Mouse (Mus musculus) midbrain, embryonic 11.5 days (tissue): ENCODE measurements around the gene Masp2. TPM values are rescaled to one million over a fixed set of nuclear protein-coding genes. Genes with fewer than 3 reads are reported as not detected.

Experiments used
- ATAC-seq: fragments of 200-750 bp; cut with Nextera tagmentation; 2 replicates; pipeline ENCODE4 v1.8.0; 2017; ENCODE audit warnings: moderate TSS enrichment, moderate library complexity; ENCODE audit not compliant: low FRiP score
- DNase-seq: peaks from one replicate; pipeline ENCODE4 v3.0.0; 2015; ENCODE audit warnings: low spot score; ENCODE audit errors: missing footprints
- H3K27ac ChIP-seq: fragments of 300-500 bp; sonication (generic); 2 replicates; pipeline ENCODE4 v1.5.1; 2014; ENCODE audit warnings: low read depth, low read length
- H3K27me3 ChIP-seq: fragments of 300-500 bp; sonication (generic); 2 replicates; pipeline ENCODE4 v1.6.1; 2014; ENCODE audit warnings: mild to moderate bottlenecking, low read length, moderate library complexity, mixed read lengths; ENCODE audit not compliant: control insufficient read depth, insufficient read depth
- H3K36me3 ChIP-seq: fragments of 300-500 bp; sonication (generic); 2 replicates; pipeline ENCODE4 v1.6.1; 2014; ENCODE audit warnings: mild to moderate bottlenecking, low read length, moderate library complexity, mixed read lengths; ENCODE audit not compliant: control insufficient read depth, insufficient read depth
- H3K4me1 ChIP-seq: fragments of 300-500 bp; sonication (generic); 2 replicates; pipeline ENCODE4 v1.6.1; 2014; ENCODE audit warnings: low read length; ENCODE audit not compliant: control insufficient read depth, insufficient read depth
- H3K4me2 ChIP-seq: fragments of 300-500 bp; sonication (generic); 2 replicates; pipeline ENCODE4 v1.6.1; 2014; ENCODE audit warnings: mild to moderate bottlenecking, moderate library complexity
- H3K4me3 ChIP-seq: fragments of 300-500 bp; sonication (generic); 2 replicates; pipeline ENCODE4 v1.5.1; 2014; ENCODE audit warnings: low read depth, low read length
- H3K9ac ChIP-seq: fragments of 300-500 bp; sonication (generic); 2 replicates; pipeline ENCODE4 v1.6.1; 2014; ENCODE audit warnings: low read length
- H3K9me3 ChIP-seq: fragments of 300-500 bp; sonication (generic); 2 replicates; pipeline ENCODE4 v1.6.1; 2016; ENCODE audit warnings: low read length; ENCODE audit not compliant: control insufficient read depth
- WGBS: fragments of 180-500 bp; shearing (Covaris S2); extraction: QIAGEN DNeasy Blood & Tissue Kit; methylation state at CpG from one replicate; pipeline ENCODE4 v1.1.7; 2014; 5-methylcytosine and 5-hydroxymethylcytosine counted together
- polyA plus RNA-seq: library from polyadenylated mRNA; unstranded; fragments of >200 nt; fragmentation: Nextera tagmentation; extraction: Ambion mirVana; gene quantifications from 2 replicates; pipeline ENCODE4 v1.2.1, GENCODE M21; 2014

The Masp2 gene
- polyA plus RNA-seq, 1 experiment from 2014 or later: 0.25 TPM

DNA sequence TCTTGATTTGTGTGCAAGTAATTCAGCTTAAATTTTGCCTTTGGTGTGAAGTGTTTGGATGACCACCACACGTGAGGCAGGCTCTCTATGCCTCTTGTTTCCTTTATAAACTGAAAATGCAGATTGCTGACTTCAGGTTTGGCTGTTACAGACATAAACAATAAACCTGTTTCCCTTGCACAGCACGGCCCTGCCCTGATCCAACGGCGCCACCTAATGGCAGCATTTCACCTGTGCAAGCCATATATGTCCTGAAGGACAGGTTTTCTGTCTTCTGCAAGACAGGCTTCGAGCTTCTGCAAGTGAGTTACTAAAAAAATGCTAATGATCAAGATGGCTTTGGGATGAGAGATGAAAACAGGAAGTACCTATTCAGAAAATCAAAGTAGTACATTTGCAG, 5.4 kb downstream of the Masp2 start:
- DNase-seq: no peak
- ATAC-seq: no peak
- no peaks in the 10 kb centered on the region for H3K9me3 ChIP-seq
- no peaks in the 10 kb centered on the region for H3K4me1 ChIP-seq
- H3K27ac ChIP-seq: no peak overlapping the region
- H3K27me3 ChIP-seq: no peaks in the 10 kb centered on the region
- H3K4me3 ChIP-seq: no peak overlapping the region
- H3K36me3 ChIP-seq: no peaks in the 10 kb centered on the region
- H3K9ac ChIP-seq: no peak overlapping the region
- WGBS: 28% methylated on average over 5 of the region's 5 CpGs
- H3K4me2 ChIP-seq: no peak overlapping the region

DNA sequence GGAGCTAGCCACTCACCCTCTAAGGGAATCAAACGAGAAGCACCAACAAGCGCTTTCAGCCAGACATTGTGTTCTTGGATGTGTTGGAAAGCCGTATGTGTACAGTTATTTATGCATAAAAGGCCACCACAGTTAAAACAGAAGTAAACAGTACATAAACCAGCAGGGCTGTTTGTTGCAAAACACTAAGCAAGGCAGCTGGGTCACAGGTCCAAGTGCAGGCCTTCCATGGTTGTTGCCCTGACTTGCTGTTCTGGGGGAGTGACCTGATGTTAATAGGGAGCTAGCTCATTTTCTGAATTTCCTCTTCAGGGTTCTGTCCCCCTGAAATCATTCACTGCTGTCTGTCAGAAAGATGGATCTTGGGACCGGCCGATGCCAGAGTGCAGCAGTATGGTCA, 7.5 kb downstream of the Masp2 start:
- DNase-seq: no peak
- no peaks in the 10 kb centered on the region for H3K4me1 ChIP-seq
- H3K27ac ChIP-seq: no peak overlapping the region
- peaks cover 6% of the 10 kb centered on the region; the same call in 1 of the 2 replicates for H3K36me3 ChIP-seq
- no peak overlapping the region for H3K4me2 ChIP-seq
- H3K4me3 ChIP-seq: no peak overlapping the region
- H3K27me3 ChIP-seq: no peaks in the 10 kb centered on the region
- 93% methylated on average over 5 of the region's 5 CpGs for WGBS
- no peak overlapping the region for H3K9ac ChIP-seq
- H3K9me3 ChIP-seq: no peaks in the 10 kb centered on the region
- no peak for ATAC-seq

DNA sequence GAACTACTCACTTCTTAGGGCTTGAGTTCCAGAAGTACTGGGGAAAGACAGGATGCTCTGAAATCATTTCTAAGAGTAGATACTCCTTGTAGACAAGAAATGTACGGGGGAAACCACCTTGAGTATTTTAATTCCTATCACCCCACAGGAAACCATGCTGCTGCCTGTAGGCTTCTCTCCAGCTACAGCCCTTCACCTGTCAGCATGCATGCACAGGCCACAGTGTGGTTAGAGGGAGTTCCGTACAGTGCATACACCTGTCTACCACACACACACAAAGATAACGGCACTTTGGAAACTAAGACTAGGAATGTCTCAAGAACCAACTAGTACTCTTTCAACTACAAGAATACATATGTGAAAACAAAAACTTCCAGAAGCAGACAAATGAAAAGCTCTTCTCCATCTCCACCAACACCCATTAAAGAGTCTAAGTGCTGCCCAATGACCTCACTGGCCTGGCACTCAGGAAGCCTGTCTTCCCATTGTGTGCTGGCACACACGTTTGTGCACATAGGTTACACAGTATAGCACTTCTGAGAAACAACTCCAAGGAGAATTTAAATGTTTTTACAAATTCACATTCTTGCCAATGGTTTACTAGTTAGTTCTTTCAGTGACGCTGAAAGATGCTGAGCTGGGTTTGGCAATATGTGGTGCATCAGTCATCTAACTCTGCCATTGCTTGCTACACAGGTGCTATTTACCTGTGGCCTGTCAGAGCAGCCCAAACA, 8.4 kb downstream of the Masp2 start:
- Histone ChIP-seq H3K27me3 (no peaks in the 10 kb centered on the region), H3K4me3 (no peak overlapping the region), H3K4me1 (no peaks in the 10 kb centered on the region), H3K9me3 (no peaks in the 10 kb centered on the region), H3K9ac (no peak overlapping the region), H3K4me2 (no peak overlapping the region), H3K27ac (no peak overlapping the region), H3K36me3 (peaks cover 6% of the 10 kb centered on the region; the same call in 1 of the 2 replicates)
- WGBS: 78% methylated on average over 5 of the region's 5 CpGs
- no peak for DNase-seq
- no peak for ATAC-seq

DNA sequence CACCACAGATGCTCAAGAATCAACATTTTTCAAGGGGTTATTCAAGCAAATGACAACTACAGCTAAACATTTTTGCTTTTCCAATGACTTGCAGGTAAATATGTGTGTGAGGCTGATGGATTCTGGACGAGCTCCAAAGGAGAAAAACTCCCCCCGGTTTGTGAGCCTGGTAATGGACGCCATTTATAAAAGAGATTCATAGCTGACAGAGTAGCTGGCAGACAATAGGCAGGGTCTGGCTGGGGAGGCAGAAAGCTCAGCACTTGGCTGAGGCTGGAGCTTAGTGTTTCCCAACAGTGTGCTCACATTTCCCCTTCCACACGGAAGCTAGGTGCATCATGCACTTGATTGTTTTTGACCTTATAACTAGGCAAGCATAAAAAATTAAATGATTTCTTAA, 10.2 kb downstream of the Masp2 start:
- Histone ChIP-seq H3K9me3 (no peaks in the 10 kb centered on the region), H3K9ac (no peak overlapping the region), H3K4me2 (no peak overlapping the region), H3K4me3 (no peak overlapping the region), H3K27me3 (no peaks in the 10 kb centered on the region), H3K4me1 (no peaks in the 10 kb centered on the region), H3K36me3 (peaks cover 6% of the 10 kb centered on the region; the same call in 1 of the 2 replicates), H3K27ac (no peak overlapping the region)
- ATAC-seq: no peak
- 82% methylated on average over 4 of the region's 4 CpGs for WGBS
- DNase-seq: no peak

DNA sequence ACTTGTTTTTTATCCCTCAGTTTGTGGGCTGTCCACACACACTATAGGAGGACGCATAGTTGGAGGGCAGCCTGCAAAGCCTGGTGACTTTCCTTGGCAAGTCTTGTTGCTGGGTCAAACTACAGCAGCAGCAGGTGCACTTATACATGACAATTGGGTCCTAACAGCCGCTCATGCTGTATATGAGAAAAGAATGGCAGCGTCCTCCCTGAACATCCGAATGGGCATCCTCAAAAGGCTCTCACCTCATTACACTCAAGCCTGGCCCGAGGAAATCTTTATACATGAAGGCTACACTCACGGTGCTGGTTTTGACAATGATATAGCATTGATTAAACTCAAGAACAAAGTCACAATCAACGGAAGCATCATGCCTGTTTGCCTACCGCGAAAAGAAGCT, 11.4 kb downstream of the Masp2 start:
- DNase-seq: no peak
- no peak overlapping the region for H3K4me2 ChIP-seq
- H3K27me3 ChIP-seq: no peaks in the 10 kb centered on the region
- H3K4me3 ChIP-seq: no peak overlapping the region
- H3K4me1 ChIP-seq: no peaks in the 10 kb centered on the region
- H3K9ac ChIP-seq: no peak overlapping the region
- peaks cover 13% of the 10 kb centered on the region; the same call in 1 of the 2 replicates for H3K36me3 ChIP-seq
- H3K27ac ChIP-seq: no peak overlapping the region
- 80% methylated on average over 9 of the region's 9 CpGs for WGBS
- H3K9me3 ChIP-seq: no peaks in the 10 kb centered on the region
- no peak for ATAC-seq

DNA sequence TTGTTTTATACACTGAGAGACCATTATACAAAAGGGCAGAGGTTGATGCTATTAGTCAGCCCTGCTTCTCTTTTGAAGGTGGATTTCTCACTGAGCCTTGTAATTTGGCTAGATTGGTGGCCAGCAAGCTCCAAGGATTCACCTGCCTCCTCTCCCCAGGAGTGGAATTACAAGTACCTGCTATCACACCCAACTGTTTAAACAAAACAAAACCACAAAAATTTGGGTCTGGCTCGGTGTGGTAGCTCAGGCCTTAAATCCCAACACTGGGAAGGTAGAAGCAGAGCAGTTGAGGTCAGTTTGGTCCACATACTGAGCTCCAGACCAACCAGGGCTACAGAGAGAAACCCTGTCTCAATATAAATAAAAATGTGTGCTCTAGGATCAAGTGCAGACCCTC, 17.5 kb downstream of the Masp2 start:
- H3K9me3 ChIP-seq: no peaks in the 10 kb centered on the region
- no peak for DNase-seq
- no peak overlapping the region for H3K27ac ChIP-seq
- H3K9ac ChIP-seq: no peak overlapping the region
- 0 out of 2 replicates have a peak, but pooled peaks cover under 1% of the 10 kb centered on the region for H3K4me1 ChIP-seq
- no peak overlapping the region for H3K4me2 ChIP-seq
- ATAC-seq: no peak
- peaks cover 46% of the 10 kb centered on the region for H3K36me3 ChIP-seq
- no peak overlapping the region for H3K4me3 ChIP-seq
- WGBS: 87% methylated on average over 1 of the region's 1 CpGs
- H3K27me3 ChIP-seq: no peaks in the 10 kb centered on the region

DNA sequence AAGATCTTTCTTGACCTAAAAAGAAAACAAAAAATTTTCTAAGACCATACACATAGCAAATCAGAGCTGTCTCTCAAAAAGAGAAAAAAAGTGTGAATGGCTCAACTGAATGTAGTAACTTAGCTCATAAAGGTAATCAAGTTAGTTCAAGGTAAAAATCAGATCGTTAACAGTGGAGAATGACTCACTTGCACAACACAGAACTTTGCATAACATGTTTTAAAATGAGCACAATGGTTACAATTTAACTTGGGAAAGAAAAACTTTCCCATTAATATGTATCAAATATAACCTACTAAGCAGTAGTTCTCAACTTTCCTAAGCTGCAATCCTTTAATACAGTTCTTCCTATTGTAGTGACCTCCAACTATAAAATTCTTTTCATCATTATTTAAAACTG, 18.4 kb downstream of the Masp2 start:
- Histone ChIP-seq H3K9ac (no peak overlapping the region), H3K4me3 (no peak overlapping the region), H3K9me3 (no peaks in the 10 kb centered on the region), H3K4me1 (0 out of 2 replicates have a peak, but pooled peaks cover 5% of the 10 kb centered on the region), H3K4me2 (no peak overlapping the region), H3K27me3 (no peaks in the 10 kb centered on the region), H3K27ac (no peak overlapping the region), H3K36me3 (peaks cover 49% of the 10 kb centered on the region)
- DNase-seq (no peak), ATAC-seq (no peak)
- WGBS: 98% methylated on average over 1 of the region's 1 CpGs

DNA sequence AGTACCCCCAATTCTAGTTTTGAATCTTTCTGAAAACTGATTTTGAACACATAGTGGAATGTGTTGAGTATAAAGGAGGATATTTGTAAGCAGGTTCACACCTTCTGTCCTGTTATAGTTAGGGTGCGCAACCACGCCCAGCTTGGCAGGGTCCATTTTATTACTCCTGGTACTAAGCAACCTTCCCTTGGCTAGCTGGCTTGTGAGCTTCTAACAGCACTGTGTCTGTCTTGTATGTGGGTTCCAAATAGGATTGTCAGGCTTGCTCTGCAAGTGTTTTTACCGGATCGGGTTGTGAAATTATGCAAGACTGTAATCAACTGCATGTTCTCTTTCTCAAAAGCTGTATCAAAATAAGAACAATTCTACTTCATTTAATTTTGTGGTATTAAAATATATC, 20.1 kb downstream of the Masp2 start:
- Histone ChIP-seq H3K4me1 (0 out of 2 replicates have a peak, but pooled peaks cover 5% of the 10 kb centered on the region), H3K27ac (no peak overlapping the region), H3K4me2 (no peak overlapping the region), H3K27me3 (no peaks in the 10 kb centered on the region), H3K4me3 (no peak overlapping the region), H3K36me3 (peaks cover 49% of the 10 kb centered on the region), H3K9me3 (no peaks in the 10 kb centered on the region), H3K9ac (no peak overlapping the region)
- DNase-seq: no peak
- ATAC-seq: no peak
- WGBS: 98% methylated on average over 4 of the region's 4 CpGs

DNA sequence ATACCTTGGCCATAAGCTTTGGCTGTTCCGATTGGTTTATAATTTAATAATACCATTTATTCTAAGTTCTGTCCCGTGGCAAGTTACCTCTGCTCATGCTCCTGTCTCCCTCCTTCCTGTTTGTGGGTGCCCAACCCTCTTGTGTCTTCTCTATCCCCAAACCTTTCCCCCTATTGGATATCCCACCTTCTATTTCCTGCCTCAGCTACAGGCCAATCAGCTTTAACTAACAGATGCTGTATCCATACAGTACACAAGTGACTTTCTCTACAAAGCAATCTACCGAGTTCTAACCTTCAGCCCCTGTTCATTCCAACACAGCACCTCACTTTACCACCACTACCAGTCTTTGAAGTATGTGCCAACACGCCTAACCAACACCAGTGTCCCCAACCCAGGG, 21.3 kb downstream of the Masp2 start:
- Histone ChIP-seq H3K4me3 (no peak overlapping the region), H3K9ac (no peak overlapping the region), H3K9me3 (no peaks in the 10 kb centered on the region), H3K4me1 (0 out of 2 replicates have a peak, but pooled peaks cover 5% of the 10 kb centered on the region), H3K4me2 (no peak overlapping the region), H3K27me3 (no peaks in the 10 kb centered on the region), H3K27ac (no peak overlapping the region), H3K36me3 (peaks cover 43% of the 10 kb centered on the region)
- 90% methylated on average over 4 of the region's 4 CpGs for WGBS
- DNase-seq: no peak
- no peak for ATAC-seq
